19 mouse cellular contexts compared by ENCODE assay signal in the genomic region with DNA sequence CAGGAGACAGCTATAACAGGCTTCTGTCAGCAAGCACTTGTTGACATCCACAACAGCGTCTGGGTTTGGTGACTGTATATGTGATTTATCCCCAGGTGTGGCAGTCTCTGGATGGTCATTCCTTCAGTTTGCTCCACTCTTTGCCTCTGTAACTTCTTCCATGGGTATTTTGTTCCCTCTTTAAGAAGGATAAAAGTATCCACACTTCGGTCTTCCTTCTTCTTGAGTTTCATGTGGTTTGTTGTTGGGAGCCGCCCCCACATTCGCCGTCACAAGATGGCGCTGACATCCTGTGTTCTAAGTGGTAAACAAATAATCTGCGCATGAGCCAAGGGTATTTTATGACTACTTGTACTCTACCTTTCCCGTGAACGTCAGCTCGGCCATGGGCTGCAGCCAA. TPM values are rescaled to one million over a fixed set of nuclear protein-coding genes. Genes with fewer than 3 reads are reported as not detected.
"Had no signal": no experiment of that assay in that cellular context is flagged by ENCODE, and none has a peak within 500 bp of the region (broad histone marks: within the 10 kb centered on the region; RNA-seq: fewer than 3 reads in every experiment).

No protein-coding gene starts in this region.

RNA-seq across cellular contexts. Expression of gene Pifo, which starts 11.1 kb away (rescaled TPM):
- total RNA-seq: megakaryocyte progenitor cell, adult 5-6 weeks; megakaryocyte-erythroid progenitor cell, adult 5-6 weeks; neutrophil, adult 5-6 weeks had no signal
- polyA plus RNA-seq: limb, embryonic 12.5 days; limb, embryonic 15.5 days; liver, embryonic 11.5 days; liver, embryonic 14.5 days; stomach, postnatal 0 days; urinary bladder, adult 2 months had no signal

RNA-seq across cellular contexts. Expression of gene Chil5, which starts 29.3 kb away (rescaled TPM):
- total RNA-seq: layer of hippocampus, adult 18-20 months; layer of hippocampus, postnatal 14 days; left cerebral cortex, adult 8-10 months; left cerebral cortex, postnatal 14 days; left cerebral cortex, postnatal 4 days; megakaryocyte-erythroid progenitor cell, adult 5-6 weeks had no signal
- polyA plus RNA-seq: kidney, embryonic 16.5 days; limb, embryonic 12.5 days; liver, embryonic 11.5 days; liver, embryonic 14.5 days; midbrain, embryonic 11.5 days; midbrain, embryonic 14.5 days; neural tube, embryonic 13.5 days; stomach, embryonic 14.5 days; stomach, postnatal 0 days had no signal
